Mouse (Mus musculus): Measurements from ENCODE around the gene Epb41l5. TPM values are rescaled to one million over a fixed set of nuclear protein-coding genes. Genes with fewer than 3 reads are reported as not detected.

Epb41l5 gene
- polyA plus RNA-seq, 2 experiments: 6.4 to 13.1 TPM

DNA sequence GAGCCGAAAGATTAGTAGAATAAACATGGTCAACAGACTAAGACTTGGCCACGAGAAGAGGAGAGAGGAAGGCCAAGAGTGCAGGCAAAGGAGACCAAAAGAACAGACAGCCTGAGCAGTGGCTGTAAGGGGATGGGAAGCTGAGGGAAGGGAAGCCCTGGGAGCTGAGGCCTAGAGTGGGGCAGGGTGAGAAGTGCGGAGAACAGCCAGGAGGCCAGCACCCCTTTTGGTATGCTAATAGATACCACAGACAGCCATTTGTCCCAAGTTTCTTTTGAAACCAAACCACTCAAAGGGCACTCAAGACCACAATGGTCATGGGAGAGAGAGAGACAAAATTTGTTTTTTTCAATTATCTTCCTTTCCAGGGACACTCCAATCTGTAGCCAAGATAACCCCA, 14.1 kb downstream of the Epb41l5 start:
- H3K4me3 ChIP-seq (ENCODE audit: insufficient read depth in 1 of 2, low read depth in 2 of 2, low read length in 2 of 2): no peak overlapping the region
- TF ChIP-seq CTCF (IDR thresholded peaks at IDR 0.05; ENCODE audit: low read depth): no peak
- no peak for TF ChIP-seq EP300 (IDR thresholded peaks at IDR 0.05; ENCODE audit: low read depth)
- no peaks in the 10 kb centered on the region for H3K27me3 ChIP-seq (ENCODE audit: control insufficient read depth, insufficient read depth, low read length)
- no peak overlapping the region for H3K4me2 ChIP-seq (ENCODE audit: low read depth)
- H3K4me1 ChIP-seq (replicated peaks; ENCODE audit: control insufficient read depth in 2 of 2, insufficient read depth in 2 of 2, low read length in 1 of 2): peaks cover 3 to 5% of the 10 kb centered on the region in 2 experiments; a peak in 3 of 4 replicates
- no peak overlapping the region for H3K27ac ChIP-seq
- DNase-seq (ENCODE audit: low read depth in 3 of 3, low spot score in 3 of 3) (no peak), ATAC-seq (ENCODE audit: insufficient read depth) (no peak)
- H3K9ac ChIP-seq (replicated peaks): no peak overlapping the region
- H3K36me3 ChIP-seq (replicated peaks; ENCODE audit: control insufficient read depth, insufficient read depth, low read depth): no peaks in the 10 kb centered on the region
- no peaks in the 10 kb centered on the region for H3K9me3 ChIP-seq (ENCODE audit: control insufficient read depth, low read length)
- 64% methylated on average over 3 of the region's 3 CpGs for WGBS (ENCODE audit: insufficient replicate concordance)

DNA sequence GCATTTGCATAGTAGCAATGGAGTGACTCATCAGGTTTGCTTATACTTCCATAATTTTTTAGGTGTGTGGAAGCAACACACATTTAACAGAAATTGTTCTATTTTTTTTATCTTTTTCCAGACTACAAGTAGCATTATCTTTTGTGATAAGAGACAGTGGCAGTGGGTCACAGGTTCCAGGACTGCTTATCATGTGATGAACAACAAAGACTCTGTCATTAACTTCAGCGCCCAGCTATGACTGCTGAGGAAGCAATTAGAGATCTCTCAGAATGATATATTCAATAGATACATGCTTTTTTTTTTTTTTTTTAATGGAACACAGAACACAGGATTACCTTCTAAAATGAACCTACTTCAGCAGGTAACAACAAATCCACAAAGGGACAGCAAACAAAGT, 18.4 kb downstream of the Epb41l5 start:
- WGBS (ENCODE audit: insufficient replicate concordance): 26% methylated on average over 1 of the region's 1 CpGs
- ATAC-seq (ENCODE audit: insufficient read depth) (peak; percentile 50; the same call in 1 of the 2 replicates), DNase-seq (ENCODE audit: low read depth in 3 of 3, low spot score in 3 of 3) (no peak)
- Histone ChIP-seq H3K4me2 (ENCODE audit: low read depth) (no peak overlapping the region), H3K36me3 (replicated peaks; ENCODE audit: control insufficient read depth, insufficient read depth, low read depth) (no peaks in the 10 kb centered on the region), H3K4me1 (replicated peaks; ENCODE audit: control insufficient read depth in 2 of 2, insufficient read depth in 2 of 2, low read length in 1 of 2) (peaks cover 0 to 3% of the 10 kb centered on the region in 2 experiments; a peak in 2 of 4 replicates), H3K9ac (replicated peaks) (no peak overlapping the region), H3K9me3 (ENCODE audit: control insufficient read depth, low read length) (no peaks in the 10 kb centered on the region), H3K27ac (no peak overlapping the region), H3K27me3 (ENCODE audit: control insufficient read depth, insufficient read depth, low read length) (no peaks in the 10 kb centered on the region), H3K4me3 (ENCODE audit: insufficient read depth in 1 of 2, low read depth in 2 of 2, low read length in 2 of 2) (no peak overlapping the region)
- no peak for TF ChIP-seq CTCF (IDR thresholded peaks at IDR 0.05; ENCODE audit: low read depth)
- TF ChIP-seq EP300 (IDR thresholded peaks at IDR 0.05; ENCODE audit: low read depth): no peak

DNA sequence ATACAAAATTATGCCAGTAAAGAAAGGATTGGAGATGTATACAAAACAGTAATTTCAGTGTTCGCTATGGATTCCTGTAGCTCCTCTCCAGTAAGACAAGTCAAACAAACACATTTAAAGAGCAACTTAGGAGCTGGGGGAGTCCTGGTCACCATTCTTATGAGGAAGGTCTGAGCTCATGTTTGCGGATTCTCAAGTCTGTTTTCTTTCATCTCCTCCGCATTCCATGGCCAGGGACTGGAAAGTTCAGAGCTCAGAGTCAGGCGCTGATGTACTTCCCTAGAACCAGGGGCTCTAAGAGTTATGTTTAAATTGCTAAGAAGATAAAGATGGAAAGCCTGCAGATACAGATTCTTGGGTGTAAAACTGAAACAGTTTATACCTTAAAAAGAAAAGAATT, 22.0 kb downstream of the Epb41l5 start:
- no peak overlapping the region for H3K9ac ChIP-seq (replicated peaks)
- H3K27ac ChIP-seq: no peak overlapping the region
- H3K4me2 ChIP-seq (ENCODE audit: low read depth): no peak overlapping the region
- no peak overlapping the region for H3K4me3 ChIP-seq (ENCODE audit: insufficient read depth in 1 of 2, low read depth in 2 of 2, low read length in 2 of 2)
- H3K36me3 ChIP-seq (replicated peaks; ENCODE audit: control insufficient read depth, insufficient read depth, low read depth): no peaks in the 10 kb centered on the region
- no peak for ATAC-seq (ENCODE audit: insufficient read depth)
- no peaks in the 10 kb centered on the region for H3K27me3 ChIP-seq (ENCODE audit: control insufficient read depth, insufficient read depth, low read length)
- no peaks in the 10 kb centered on the region for H3K9me3 ChIP-seq (ENCODE audit: control insufficient read depth, low read length)
- 83% methylated on average over 4 of the region's 4 CpGs for WGBS (ENCODE audit: insufficient replicate concordance)
- peaks cover 0 to 3% of the 10 kb centered on the region in 2 experiments; a peak in 2 of 4 replicates for H3K4me1 ChIP-seq (replicated peaks; ENCODE audit: control insufficient read depth in 2 of 2, insufficient read depth in 2 of 2, low read length in 1 of 2)
- TF ChIP-seq EP300 (IDR thresholded peaks at IDR 0.05; ENCODE audit: low read depth): no peak
- TF ChIP-seq CTCF (IDR thresholded peaks at IDR 0.05; ENCODE audit: low read depth): no peak
- DNase-seq (ENCODE audit: low read depth in 3 of 3, low spot score in 3 of 3): no peak

DNA sequence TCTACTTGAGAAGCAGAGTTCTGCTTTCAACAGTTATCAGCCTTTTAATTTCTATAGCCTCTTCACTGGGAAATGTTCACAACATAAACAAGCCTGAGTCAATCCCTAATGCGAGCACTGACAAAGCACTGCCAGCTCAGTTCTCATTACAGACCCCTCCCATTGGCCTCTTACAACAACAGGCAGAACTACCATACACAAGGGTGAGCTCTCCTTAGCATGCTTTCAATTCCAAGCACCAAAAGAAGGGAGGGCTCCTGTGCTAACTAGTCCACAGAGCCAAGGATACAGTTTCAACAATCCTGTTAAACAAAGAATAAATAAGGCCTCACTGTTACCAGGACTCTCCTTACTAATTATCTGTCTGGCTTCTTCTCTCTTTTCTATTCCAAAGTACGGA, 24.4 kb downstream of the Epb41l5 start:
- Histone ChIP-seq H3K4me1 (replicated peaks; ENCODE audit: control insufficient read depth in 2 of 2, insufficient read depth in 2 of 2, low read length in 1 of 2) (no peaks in the 10 kb centered on the region), H3K4me3 (ENCODE audit: insufficient read depth in 1 of 2, low read depth in 2 of 2, low read length in 2 of 2) (no peak overlapping the region), H3K4me2 (ENCODE audit: low read depth) (no peak overlapping the region), H3K9me3 (ENCODE audit: control insufficient read depth, low read length) (no peaks in the 10 kb centered on the region), H3K36me3 (replicated peaks; ENCODE audit: control insufficient read depth, insufficient read depth, low read depth) (no peaks in the 10 kb centered on the region), H3K27ac (no peak overlapping the region), H3K9ac (replicated peaks) (no peak overlapping the region), H3K27me3 (ENCODE audit: control insufficient read depth, insufficient read depth, low read length) (no peaks in the 10 kb centered on the region)
- TF ChIP-seq CTCF (IDR thresholded peaks at IDR 0.05; ENCODE audit: low read depth): no peak
- no peak for TF ChIP-seq EP300 (IDR thresholded peaks at IDR 0.05; ENCODE audit: low read depth)
- WGBS (ENCODE audit: insufficient replicate concordance): 62% methylated on average over 2 of the region's 2 CpGs
- no peak for DNase-seq (ENCODE audit: low read depth in 3 of 3, low spot score in 3 of 3)
- no peak for ATAC-seq (ENCODE audit: insufficient read depth)

DNA sequence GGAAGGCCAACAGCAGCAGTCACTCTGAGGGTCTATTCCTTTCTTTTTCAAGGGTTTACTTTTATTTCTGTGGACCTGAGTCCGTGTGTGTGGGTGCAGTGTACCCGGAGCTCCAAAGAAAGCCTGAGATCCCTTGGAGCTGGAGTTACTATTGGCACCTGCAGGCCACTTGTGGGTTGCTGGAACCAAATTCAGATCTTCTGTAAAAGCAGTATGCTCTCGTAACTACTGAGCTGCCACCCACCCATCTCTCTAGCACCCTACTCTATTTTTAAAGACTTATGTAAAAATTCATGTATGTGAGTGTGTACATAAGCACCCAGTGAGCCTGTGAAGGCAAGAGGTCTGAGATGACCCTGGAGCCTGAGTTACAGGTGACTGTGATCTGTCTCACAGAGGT, 43.4 kb downstream of the Epb41l5 start:
- Histone ChIP-seq H3K4me3 (ENCODE audit: insufficient read depth in 1 of 2, low read depth in 2 of 2, low read length in 2 of 2) (no peak overlapping the region), H3K9me3 (ENCODE audit: control insufficient read depth, low read length) (no peaks in the 10 kb centered on the region), H3K4me2 (ENCODE audit: low read depth) (no peak overlapping the region), H3K27ac (no peak overlapping the region), H3K27me3 (ENCODE audit: control insufficient read depth, insufficient read depth, low read length) (no peaks in the 10 kb centered on the region), H3K36me3 (replicated peaks; ENCODE audit: control insufficient read depth, insufficient read depth, low read depth) (no peaks in the 10 kb centered on the region), H3K4me1 (replicated peaks; ENCODE audit: control insufficient read depth in 2 of 2, insufficient read depth in 2 of 2, low read length in 1 of 2) (no peaks in the 10 kb centered on the region), H3K9ac (replicated peaks) (no peak overlapping the region)
- DNase-seq (ENCODE audit: low read depth in 3 of 3, low spot score in 3 of 3) (no peak), ATAC-seq (ENCODE audit: insufficient read depth) (no peak)
- no peak for TF ChIP-seq CTCF (IDR thresholded peaks at IDR 0.05; ENCODE audit: low read depth)
- no peak for TF ChIP-seq EP300 (IDR thresholded peaks at IDR 0.05; ENCODE audit: low read depth)
- WGBS (ENCODE audit: insufficient replicate concordance): 77% methylated on average over 3 of the region's 3 CpGs

All from liver, embryonic 14.5 days (tissue).